Mouse (Mus musculus) retina, embryonic 14.5 days (tissue): ENCODE measurements around the gene Agtrap.
"Not testable (repeated sequence)": the region's sequence is repeated elsewhere in the genome, so short reads cannot be mapped to it uniquely, and the experiment has no call there.

Experiments
- DNase-seq: peaks from one replicate; pipeline ENCODE4 v3.0.0-alpha.2; 2015; ENCODE audit warnings: low spot score

The Agtrap gene

GRCm38 (mm10) chr4:148087907-148088527 lies at the start of gene Agtrap:
TSS of gene Agtrap (minus strand) at chr4:148088031.
- DNase-seq, result peak; percentile 93

- no peak for DNase-seq
Observed at GRCm38 (mm10) chr4:148137503-148137902, 49.7 kb upstream of the Agtrap start.

- DNase-seq, result no peak
Observed at GRCm38 (mm10) chr4:148134988-148135387, 47.2 kb upstream of the Agtrap start.

- DNase-seq, result peak; percentile 66
Observed at GRCm38 (mm10) chr4:148131497-148132081, 43.8 kb upstream of the Agtrap start.

- DNase-seq, result peak; percentile 85
Observed at GRCm38 (mm10) chr4:148130561-148131413, 43.0 kb upstream of the Agtrap start, which contains the start of gene Draxin. TSS of gene Draxin (minus strand) at chr4:148130698.

- no peak for DNase-seq
Observed at GRCm38 (mm10) chr4:148130133-148130532, 42.3 kb upstream of the Agtrap start, which contains the start of gene Mad2l2. TSS of gene Mad2l2 (plus strand) at chr4:148130384.

- no peak for DNase-seq
Observed at GRCm38 (mm10) chr4:148128672-148129071, 40.8 kb upstream of the Agtrap start.

- DNase-seq, result no peak
Observed at GRCm38 (mm10) chr4:148128241-148128640, 40.4 kb upstream of the Agtrap start.

- no peak for DNase-seq
Observed at GRCm38 (mm10) chr4:148122694-148123066, 34.8 kb upstream of the Agtrap start.

- DNase-seq, result peak; percentile 68
Observed at GRCm38 (mm10) chr4:148121982-148122693, 34.3 kb upstream of the Agtrap start.

- no peak for DNase-seq
Observed at GRCm38 (mm10) chr4:148121362-148121761, 33.5 kb upstream of the Agtrap start.

- no peak for DNase-seq
Observed at GRCm38 (mm10) chr4:148120555-148120954, 32.7 kb upstream of the Agtrap start.

GRCm38 (mm10) chr4:148119578-148119977 lies 31.7 kb upstream of the Agtrap start:
- DNase-seq, result not testable (repeated sequence)

GRCm38 (mm10) chr4:148117392-148117791 lies 29.6 kb upstream of the Agtrap start:
- DNase-seq, result peak; percentile 20

- peak; percentile 20 for DNase-seq
Observed at GRCm38 (mm10) chr4:148116657-148117056, 28.8 kb upstream of the Agtrap start.

- DNase-seq, result peak; percentile 69
Observed at GRCm38 (mm10) chr4:148115467-148115866, 27.6 kb upstream of the Agtrap start.

GRCm38 (mm10) chr4:148114758-148115391 lies 27.0 kb upstream of the Agtrap start:
- peak; percentile 90 for DNase-seq

- no peak for DNase-seq
Observed at GRCm38 (mm10) chr4:148112519-148112918, 24.7 kb upstream of the Agtrap start.

GRCm38 (mm10) chr4:148109215-148109614 lies 21.4 kb upstream of the Agtrap start:
- DNase-seq, result no peak

GRCm38 (mm10) chr4:148108565-148109100 lies 20.8 kb upstream of the Agtrap start:
- DNase-seq, result no peak

- peak; percentile 29 for DNase-seq
Observed at GRCm38 (mm10) chr4:148107621-148108291, 19.9 kb upstream of the Agtrap start.
